Mouse (Mus musculus): ENCODE results near the gene Tbck. TPM values are rescaled to one million over a fixed set of nuclear protein-coding genes. Genes with fewer than 3 reads are reported as not detected.
A peak's percentile ranks its signal among the peaks of the same experiment; 100 is the strongest.

Tbck gene
- polyA plus RNA-seq, 1 experiment from 2014 or later: 4.3 TPM

DNA sequence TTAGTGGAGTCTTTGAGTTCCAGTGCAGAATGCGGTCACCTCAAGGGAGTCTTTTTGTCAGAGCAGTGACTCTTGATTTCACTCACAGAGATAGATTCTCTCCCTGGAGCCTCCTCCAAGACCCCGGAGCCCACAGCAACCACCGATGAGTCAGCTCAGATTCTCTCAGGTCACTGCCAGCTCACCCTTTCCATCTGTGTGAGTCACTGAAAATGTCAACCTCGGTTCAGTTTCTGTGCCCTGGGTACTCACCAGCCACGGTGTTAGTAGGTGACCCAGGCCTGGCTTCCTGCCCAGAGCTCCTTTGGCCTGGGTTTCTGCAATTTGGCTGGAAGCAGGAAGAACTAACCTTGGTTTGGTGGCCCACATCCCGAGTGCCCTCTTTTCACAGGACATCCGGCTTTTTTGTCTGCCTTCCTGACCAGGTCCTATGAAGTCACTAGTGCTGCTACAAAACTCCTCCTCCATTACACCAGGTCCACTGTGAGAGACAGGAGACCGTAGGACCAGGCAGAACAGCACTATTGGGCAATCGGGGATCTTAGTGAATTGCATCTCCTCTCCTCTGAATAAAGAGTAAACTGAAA, 187.5 kb downstream of the Tbck start:
- no peak overlapping the region for H3K9ac ChIP-seq
- H3K36me3 ChIP-seq (replicated peaks): no peaks in the 10 kb centered on the region
- H3K4me3 ChIP-seq (replicated peaks): no peak overlapping the region
- WGBS (ENCODE audit: insufficient replicate concordance): 41% methylated on average over 9 of the region's 9 CpGs
- no peaks in the 10 kb centered on the region for H3K4me1 ChIP-seq (replicated peaks)
- H3K4me2 ChIP-seq: no peak overlapping the region
- ATAC-seq (ENCODE audit: insufficient read depth): peak; percentile 25; the same call in 1 of the 2 replicates
- no peak overlapping the region for H3K27ac ChIP-seq (replicated peaks)
- no peaks in the 10 kb centered on the region for H3K27me3 ChIP-seq
- H3K9me3 ChIP-seq (replicated peaks): no peaks in the 10 kb centered on the region

DNA sequence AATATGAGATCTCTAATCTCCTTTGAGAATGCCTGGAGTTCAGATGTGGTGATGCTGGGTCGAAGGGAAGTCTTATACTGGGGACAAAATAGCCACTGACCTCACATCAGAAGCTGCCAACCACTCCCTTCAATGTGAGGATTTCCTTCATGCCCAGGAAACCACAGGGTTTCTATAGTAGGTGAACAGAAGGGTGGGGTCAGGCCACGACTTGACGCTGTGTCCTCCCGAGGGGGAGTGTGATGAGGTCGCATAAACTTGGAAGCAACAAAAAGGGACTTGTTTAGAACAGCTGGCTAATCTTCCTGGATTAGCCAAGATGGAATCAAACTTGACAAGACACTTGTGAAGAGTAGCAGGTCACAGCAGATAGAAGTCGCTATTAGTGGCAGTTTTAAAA, 189.3 kb downstream of the Tbck start:
- H3K27ac ChIP-seq (replicated peaks): no peak overlapping the region
- 18% methylated on average over 6 of the region's 6 CpGs for WGBS (ENCODE audit: insufficient replicate concordance)
- H3K4me1 ChIP-seq (replicated peaks): no peaks in the 10 kb centered on the region
- H3K9me3 ChIP-seq (replicated peaks): no peaks in the 10 kb centered on the region
- H3K4me2 ChIP-seq: no peak overlapping the region
- ATAC-seq (ENCODE audit: insufficient read depth): no peak
- no peak overlapping the region for H3K4me3 ChIP-seq (replicated peaks)
- no peaks in the 10 kb centered on the region for H3K27me3 ChIP-seq
- no peak overlapping the region for H3K9ac ChIP-seq
- no peaks in the 10 kb centered on the region for H3K36me3 ChIP-seq (replicated peaks)

DNA sequence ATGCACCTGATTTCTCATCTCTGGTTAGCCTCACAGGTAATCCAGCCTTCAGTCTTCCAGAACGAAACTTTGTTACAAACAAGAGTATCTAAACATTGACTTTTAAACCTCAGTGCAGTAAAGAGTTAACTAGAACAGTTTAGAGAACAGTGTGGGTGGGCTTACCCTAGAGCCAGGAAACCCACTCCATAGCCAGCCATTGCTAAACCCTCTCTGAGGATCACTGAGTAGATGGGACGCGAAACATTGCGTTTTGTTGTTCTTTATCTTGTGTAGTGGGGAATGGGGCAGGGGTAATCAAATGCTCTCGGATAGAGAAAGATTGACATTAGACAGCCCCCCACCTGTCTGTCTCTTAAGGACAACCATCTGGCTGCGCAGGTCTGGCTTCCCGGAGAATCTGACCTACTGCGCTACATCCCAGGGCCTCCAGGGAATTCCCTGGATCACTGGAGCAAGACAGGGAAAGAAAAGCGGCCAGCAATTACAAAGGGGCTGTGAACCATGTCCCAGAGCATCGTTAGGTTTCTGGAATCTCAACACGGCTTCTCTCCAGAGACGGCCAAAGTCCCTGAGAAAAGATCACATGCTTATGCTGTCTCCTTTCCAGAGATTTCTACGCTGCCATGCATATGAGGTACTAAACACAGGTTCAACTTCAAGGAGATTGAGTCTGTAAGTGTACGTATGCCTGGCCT, 192.2 kb downstream of the Tbck start:
- no peak overlapping the region for H3K4me3 ChIP-seq (replicated peaks)
- no peak overlapping the region for H3K4me2 ChIP-seq
- no peak for ATAC-seq (ENCODE audit: insufficient read depth)
- no peaks in the 10 kb centered on the region for H3K9me3 ChIP-seq (replicated peaks)
- no peaks in the 10 kb centered on the region for H3K27me3 ChIP-seq
- WGBS (ENCODE audit: insufficient replicate concordance): 69% methylated on average over 14 of the region's 14 CpGs
- no peak overlapping the region for H3K27ac ChIP-seq (replicated peaks)
- no peak overlapping the region for H3K9ac ChIP-seq
- no peaks in the 10 kb centered on the region for H3K4me1 ChIP-seq (replicated peaks)
- no peaks in the 10 kb centered on the region for H3K36me3 ChIP-seq (replicated peaks)

DNA sequence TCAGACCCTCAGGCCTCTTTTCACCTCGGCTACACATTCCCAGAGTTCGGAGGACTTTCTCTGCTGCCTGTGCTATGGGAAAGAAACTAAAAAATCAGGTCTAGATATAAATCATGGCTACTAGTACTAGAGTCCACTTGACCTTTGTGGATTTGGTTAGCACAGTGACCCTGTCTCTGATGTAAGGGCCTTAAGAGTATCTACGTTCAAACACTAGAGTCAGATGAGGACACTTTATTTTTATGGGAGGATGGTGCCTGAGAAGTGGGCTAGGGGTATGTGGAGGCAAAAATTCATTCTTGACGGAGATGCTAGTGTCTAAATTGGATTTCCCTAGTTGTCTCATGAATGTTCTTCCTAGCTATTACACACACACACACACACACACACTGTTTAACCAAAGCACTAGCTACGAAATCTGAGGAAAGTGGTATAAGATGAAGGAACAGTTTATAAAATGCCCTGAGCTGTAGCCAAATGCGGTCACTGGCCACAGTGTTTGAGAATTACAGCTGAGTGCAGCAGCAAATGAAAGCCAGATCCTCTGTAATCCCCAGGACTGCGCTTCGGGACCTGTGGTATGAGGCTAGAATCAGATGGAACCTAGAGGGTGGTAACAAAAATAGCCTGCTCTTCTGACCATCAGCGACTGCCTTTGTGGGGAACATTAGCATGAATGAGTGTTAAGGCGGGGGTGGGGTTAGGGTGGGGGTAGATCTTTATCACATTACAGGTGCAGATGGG, 193.2 kb downstream of the Tbck start:
- Histone ChIP-seq H3K9ac (no peak overlapping the region), H3K27ac (replicated peaks) (no peak overlapping the region), H3K4me2 (no peak overlapping the region), H3K36me3 (replicated peaks) (no peaks in the 10 kb centered on the region), H3K27me3 (no peaks in the 10 kb centered on the region), H3K4me1 (replicated peaks) (no peaks in the 10 kb centered on the region), H3K4me3 (replicated peaks) (no peak overlapping the region), H3K9me3 (replicated peaks) (no peaks in the 10 kb centered on the region)
- ATAC-seq (ENCODE audit: insufficient read depth): no peak
- 58% methylated on average over 10 of the region's 10 CpGs for WGBS (ENCODE audit: insufficient replicate concordance)

DNA sequence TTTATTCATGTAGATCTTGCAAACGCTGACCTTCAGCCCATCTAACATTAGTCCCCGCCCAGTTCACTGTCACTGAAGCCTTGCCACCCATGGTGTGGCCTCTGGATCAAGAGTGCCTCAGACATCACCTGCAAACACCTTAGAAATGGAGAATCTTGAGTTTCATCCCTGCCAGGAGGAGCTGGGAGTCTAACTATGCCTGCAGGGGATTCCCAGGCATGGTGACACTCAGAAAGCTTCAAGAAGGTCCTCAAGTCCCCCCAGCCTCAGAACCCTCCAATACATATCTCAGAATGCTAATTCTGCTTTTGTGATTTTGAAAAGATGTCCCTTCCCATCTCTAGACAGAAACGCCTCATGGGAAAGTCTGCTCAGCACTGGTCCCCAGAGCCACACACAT, 196.4 kb downstream of the Tbck start:
- 54% methylated on average over 3 of the region's 3 CpGs for WGBS (ENCODE audit: insufficient replicate concordance)
- Histone ChIP-seq H3K9ac (no peak overlapping the region), H3K4me3 (replicated peaks) (no peak overlapping the region), H3K4me2 (no peak overlapping the region), H3K27ac (replicated peaks) (no peak overlapping the region), H3K9me3 (replicated peaks) (no peaks in the 10 kb centered on the region), H3K36me3 (replicated peaks) (no peaks in the 10 kb centered on the region), H3K27me3 (no peaks in the 10 kb centered on the region), H3K4me1 (replicated peaks) (no peaks in the 10 kb centered on the region)
- no peak for ATAC-seq (ENCODE audit: insufficient read depth)

DNA sequence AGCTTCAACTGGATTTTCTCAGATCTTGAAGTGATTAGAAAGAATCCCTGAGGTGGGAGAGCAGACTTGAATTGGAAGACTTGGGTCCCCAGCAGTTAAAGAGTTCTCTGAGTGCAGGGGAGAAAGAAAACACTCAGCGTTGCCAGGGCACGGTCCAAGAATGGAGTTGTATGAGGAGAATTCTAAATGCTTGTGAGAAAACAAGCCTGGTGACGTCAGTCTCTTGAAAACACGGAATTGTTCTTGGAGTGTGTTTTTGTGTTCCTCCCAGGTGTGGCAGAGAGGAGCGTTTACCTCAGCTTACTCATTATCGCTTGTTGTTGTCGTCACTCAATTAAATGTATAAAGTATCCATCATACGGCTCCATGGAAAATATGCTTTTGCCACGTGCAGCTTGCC, 196.9 kb downstream of the Tbck start:
- no peaks in the 10 kb centered on the region for H3K4me1 ChIP-seq (replicated peaks)
- H3K27me3 ChIP-seq: no peaks in the 10 kb centered on the region
- no peaks in the 10 kb centered on the region for H3K9me3 ChIP-seq (replicated peaks)
- ATAC-seq (ENCODE audit: insufficient read depth): no peak
- H3K9ac ChIP-seq: no peak overlapping the region
- no peaks in the 10 kb centered on the region for H3K36me3 ChIP-seq (replicated peaks)
- H3K27ac ChIP-seq (replicated peaks): no peak overlapping the region
- no peak overlapping the region for H3K4me3 ChIP-seq (replicated peaks)
- no peak overlapping the region for H3K4me2 ChIP-seq
- WGBS (ENCODE audit: insufficient replicate concordance): 73% methylated on average over 9 of the region's 9 CpGs

DNA sequence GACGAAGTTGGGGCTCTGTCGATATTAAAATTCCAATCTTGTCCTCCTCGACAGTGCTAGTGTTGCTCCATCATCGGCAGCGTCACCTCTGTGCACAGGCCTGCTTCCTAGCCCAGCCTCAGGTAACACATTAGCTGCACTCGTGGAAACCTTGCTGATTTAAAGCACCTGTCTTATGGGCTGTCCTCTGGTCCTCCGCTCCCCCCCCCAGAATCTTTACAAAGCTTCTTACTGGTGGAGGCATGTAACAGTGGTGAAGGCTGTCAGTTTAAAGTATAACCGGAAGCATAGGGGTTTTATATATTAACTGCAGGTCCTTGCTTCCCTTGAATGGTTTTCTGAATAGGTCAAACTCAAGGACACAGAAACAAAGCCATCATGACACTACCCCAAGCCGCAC, 199.3 kb downstream of the Tbck start:
- H3K27me3 ChIP-seq: no peaks in the 10 kb centered on the region
- 72% methylated on average over 9 of the region's 9 CpGs for WGBS (ENCODE audit: insufficient replicate concordance)
- H3K9ac ChIP-seq: no peak overlapping the region
- no peak overlapping the region for H3K4me3 ChIP-seq (replicated peaks)
- H3K9me3 ChIP-seq (replicated peaks): no peaks in the 10 kb centered on the region
- ATAC-seq (ENCODE audit: insufficient read depth): no peak
- H3K27ac ChIP-seq (replicated peaks): no peak overlapping the region
- H3K36me3 ChIP-seq (replicated peaks): no peaks in the 10 kb centered on the region
- peaks cover 11% of the 10 kb centered on the region for H3K4me1 ChIP-seq (replicated peaks)
- H3K4me2 ChIP-seq: no peak overlapping the region

DNA sequence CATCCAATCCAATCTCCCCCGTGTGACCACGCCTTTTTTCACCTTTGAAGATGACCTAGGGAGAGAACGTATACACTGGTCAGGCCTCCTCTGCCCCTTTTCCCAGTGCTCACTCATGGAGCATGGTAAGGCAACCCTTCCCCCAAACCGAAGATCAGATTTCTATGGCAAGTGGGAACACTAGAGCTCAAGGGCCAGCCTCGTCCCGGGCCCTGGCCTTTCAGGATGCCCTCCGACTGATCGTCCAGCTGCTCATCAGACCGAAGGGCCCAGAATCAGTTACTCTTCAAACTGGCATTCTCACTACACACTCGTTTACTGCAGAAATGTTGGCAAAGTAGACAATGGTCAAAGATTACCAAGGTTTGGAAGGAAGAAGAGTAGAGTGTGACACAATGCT, 200.5 kb downstream of the Tbck start:
- H3K9me3 ChIP-seq (replicated peaks): no peaks in the 10 kb centered on the region
- no peak overlapping the region for H3K9ac ChIP-seq
- H3K4me1 ChIP-seq (replicated peaks): peaks cover 11% of the 10 kb centered on the region
- H3K27me3 ChIP-seq: no peaks in the 10 kb centered on the region
- H3K36me3 ChIP-seq (replicated peaks): no peaks in the 10 kb centered on the region
- no peak overlapping the region for H3K27ac ChIP-seq (replicated peaks)
- ATAC-seq (ENCODE audit: insufficient read depth): no peak
- no peak overlapping the region for H3K4me3 ChIP-seq (replicated peaks)
- 72% methylated on average over 10 of the region's 10 CpGs for WGBS (ENCODE audit: insufficient replicate concordance)
- no peak overlapping the region for H3K4me2 ChIP-seq

DNA sequence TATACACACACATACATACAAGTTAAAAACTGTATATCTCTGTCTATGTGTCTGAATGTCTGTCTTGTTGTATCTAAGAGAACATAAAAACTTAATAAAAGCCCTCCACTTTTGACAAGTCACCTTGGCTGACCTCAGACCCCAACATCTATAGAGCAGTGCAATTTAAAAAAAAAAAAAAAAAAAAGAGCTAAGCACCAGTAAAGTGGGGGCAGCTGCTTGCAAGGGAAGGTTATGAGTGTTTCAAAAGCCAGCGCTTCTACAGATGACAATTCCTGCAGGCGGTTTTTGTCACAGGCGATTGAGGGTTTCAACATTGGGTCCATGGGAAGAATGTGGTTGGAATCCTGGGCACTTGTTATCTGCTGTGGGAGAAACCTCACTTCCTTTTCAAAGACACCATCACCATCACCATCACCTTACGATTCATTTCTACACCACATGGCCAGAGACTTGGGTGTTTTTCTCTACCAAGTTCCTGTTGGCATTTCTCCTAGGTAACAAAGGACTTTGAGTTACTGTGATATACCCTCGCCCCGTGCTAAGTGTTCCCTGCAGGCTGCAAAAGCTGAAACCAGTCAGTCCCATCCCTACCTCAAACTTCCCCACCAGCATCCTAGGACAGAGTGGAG, 202.6 kb downstream of the Tbck start:
- H3K4me3 ChIP-seq (replicated peaks): no peak overlapping the region
- no peak overlapping the region for H3K27ac ChIP-seq (replicated peaks)
- H3K9me3 ChIP-seq (replicated peaks): no peaks in the 10 kb centered on the region
- no peak overlapping the region for H3K4me2 ChIP-seq
- no peak for ATAC-seq (ENCODE audit: insufficient read depth)
- no peaks in the 10 kb centered on the region for H3K36me3 ChIP-seq (replicated peaks)
- 19% methylated on average over 6 of the region's 6 CpGs for WGBS (ENCODE audit: insufficient replicate concordance)
- peaks cover 11% of the 10 kb centered on the region for H3K4me1 ChIP-seq (replicated peaks)
- H3K9ac ChIP-seq: no peak overlapping the region
- no peaks in the 10 kb centered on the region for H3K27me3 ChIP-seq

DNA sequence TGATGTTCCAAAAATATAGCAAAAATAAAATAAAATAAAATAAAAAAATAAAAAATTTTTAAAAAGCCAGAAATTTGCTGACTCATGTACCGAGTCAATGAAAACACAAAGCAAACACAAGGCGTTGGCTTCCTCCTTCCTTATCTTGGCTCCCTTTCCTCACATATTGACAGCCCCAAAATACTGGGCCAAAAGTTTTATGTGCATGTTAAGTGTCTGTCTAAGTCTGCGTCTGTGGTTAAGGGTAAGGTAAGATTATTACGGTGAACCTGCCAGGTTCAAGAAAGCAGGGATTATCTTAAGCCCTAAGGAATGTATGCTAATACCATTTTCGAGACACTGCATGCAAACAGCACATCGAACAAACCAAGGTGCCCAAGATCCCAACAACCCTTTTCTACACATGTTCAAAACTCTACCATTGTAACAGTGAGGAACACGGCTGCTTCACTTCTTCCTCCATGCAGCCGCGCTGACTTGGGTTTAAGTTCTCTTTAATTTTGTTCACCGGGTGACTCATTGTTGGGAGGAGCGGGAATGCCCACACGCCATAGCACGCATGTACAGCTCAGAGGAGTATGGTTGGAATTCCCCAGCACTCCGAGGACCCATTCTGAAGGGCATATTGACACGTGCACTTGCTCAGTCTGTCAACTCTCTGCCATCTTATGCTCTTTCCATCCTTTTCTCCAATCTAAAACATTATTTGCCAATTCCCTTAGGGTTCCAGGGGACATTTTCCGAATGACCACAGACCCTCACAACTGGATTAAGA, 203.3 kb downstream of the Tbck start:
- Histone ChIP-seq H3K9ac (no peak overlapping the region), H3K27ac (replicated peaks) (no peak overlapping the region), H3K4me3 (replicated peaks) (no peak overlapping the region), H3K4me1 (replicated peaks) (peaks cover 11% of the 10 kb centered on the region), H3K9me3 (replicated peaks) (no peaks in the 10 kb centered on the region), H3K4me2 (no peak overlapping the region), H3K27me3 (no peaks in the 10 kb centered on the region), H3K36me3 (replicated peaks) (no peaks in the 10 kb centered on the region)
- WGBS (ENCODE audit: insufficient replicate concordance): 55% methylated on average over 16 of the region's 16 CpGs
- ATAC-seq (ENCODE audit: insufficient read depth): peak; percentile 44; the same call in 1 of the 2 replicates

Data from liver, embryonic 15.5 days (tissue).